Mouse (Mus musculus): ENCODE data around the gene Gdf2.

The Gdf2 gene

DNA sequence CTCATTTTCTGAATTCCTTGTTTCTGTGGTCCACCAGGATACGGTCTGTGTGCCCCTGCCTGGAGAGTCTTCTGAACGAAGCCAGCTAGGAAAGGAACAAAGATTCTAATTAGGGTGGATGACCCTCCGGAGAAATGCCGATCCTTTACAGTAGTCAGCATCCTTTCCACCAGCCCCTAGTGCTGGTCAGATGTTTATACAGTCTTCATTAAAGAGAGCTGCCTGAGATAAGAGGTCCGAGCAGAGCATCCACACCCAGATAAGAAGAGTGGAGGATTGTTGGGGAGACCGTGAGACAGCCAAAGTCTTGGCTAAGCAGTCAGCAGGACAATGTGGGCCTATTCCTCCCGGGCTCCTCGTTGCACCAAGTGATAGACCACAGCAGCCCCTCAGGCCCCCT is at the start of gene Gdf2:
Gene Gdf2 (plus strand): TSS at position 301 of the 400 bp plus-strand sequence.
- DNase-seq (ENCODE audit: low read depth, low spot score) = no peak

DNA sequence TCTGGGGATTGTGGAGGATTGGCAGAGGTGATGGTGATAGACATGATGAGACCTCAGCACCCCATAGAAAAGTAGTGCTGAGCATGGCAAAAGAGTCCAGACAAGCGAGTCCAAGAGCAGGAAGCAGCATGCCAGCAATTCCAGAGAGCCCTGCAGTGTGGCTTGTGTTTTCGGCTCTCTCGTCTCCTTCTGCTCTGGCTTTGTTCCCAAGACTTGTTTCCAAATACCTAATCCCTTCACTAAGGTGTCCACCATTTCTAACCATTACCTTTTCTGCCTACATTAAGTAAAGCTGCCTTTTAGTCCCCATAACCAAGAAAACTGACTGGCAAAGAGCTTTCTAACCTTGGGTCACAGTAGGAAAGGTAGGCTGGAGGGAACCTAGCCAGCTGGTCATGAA is 49.3 kb upstream of the Gdf2 start:
- DNase-seq (ENCODE audit: low read depth, low spot score) = no peak

DNA sequence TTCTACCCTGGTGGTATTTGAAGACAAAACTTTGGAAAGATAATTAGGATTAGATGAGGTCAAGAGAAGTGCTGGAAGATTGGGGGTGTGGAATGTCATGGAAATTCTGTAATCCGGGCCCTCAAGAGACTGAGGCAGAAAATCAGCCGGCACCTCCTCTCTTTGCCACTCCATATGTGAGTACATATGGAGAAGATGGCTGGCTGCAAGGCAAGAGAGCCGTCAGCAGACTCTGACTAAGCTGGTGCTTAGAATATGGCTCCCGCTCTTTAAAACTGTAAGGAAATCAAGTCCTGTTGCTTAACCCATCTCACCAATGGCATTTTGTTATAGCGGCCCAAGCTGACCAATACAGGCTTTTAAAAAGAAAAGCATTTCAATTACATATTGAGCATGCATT is 45.1 kb upstream of the Gdf2 start:
- no peak for DNase-seq (ENCODE audit: low read depth, low spot score)

DNA sequence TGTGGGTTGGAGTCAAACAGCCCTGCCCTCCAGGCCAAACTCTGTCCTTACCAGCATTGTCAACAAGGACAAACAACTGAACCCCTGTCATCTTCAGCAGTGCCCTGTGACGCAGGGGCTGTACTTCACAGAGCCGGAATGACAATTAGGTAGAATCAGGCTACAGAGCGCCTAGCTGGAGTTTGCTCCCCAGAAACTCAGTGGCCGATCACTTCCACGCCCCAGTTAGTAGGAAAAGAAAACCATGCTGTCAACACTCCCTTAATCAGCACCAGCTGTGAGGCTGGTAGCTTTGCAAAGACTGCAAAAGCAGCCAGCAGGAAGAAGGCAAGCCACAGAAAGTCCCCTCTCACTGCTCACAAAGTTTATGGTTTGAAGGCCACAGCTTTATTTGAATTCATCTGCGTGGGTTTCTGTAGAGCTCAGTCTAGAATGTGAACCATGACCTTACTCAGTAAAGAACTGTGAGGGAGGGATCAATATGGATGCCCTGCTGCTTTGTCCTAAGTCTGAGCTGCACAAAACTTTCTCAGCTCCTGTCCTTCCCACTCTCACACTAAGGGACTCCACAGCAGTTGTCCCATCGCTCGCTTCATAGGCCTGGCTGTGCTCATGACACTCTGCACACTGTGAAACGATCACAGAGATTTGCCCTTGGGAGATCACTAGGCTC is 44.1 kb upstream of the Gdf2 start:
- peak; percentile 38 for DNase-seq (ENCODE audit: low read depth, low spot score)

DNA sequence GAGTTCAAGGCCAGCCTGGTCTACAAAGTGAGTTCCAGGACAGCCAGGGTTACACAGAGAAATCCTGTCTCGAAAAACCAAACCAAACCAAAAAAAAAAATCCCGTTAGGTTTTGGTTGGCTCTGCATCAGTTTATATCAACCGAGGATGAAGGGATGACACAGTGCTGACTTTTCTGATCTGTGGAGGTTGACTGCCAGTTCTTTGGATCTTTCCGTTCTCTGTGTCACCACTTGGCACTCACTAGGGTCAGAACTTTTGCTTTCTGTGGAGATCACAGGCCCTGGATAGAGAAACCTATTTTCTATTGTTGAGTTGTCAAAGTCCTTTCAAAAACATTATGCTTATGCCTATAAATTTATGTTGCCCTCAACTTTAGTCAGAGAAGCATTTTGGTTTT is 38.1 kb upstream of the Gdf2 start:
- peak; percentile 57 for DNase-seq (ENCODE audit: low read depth, low spot score)

DNA sequence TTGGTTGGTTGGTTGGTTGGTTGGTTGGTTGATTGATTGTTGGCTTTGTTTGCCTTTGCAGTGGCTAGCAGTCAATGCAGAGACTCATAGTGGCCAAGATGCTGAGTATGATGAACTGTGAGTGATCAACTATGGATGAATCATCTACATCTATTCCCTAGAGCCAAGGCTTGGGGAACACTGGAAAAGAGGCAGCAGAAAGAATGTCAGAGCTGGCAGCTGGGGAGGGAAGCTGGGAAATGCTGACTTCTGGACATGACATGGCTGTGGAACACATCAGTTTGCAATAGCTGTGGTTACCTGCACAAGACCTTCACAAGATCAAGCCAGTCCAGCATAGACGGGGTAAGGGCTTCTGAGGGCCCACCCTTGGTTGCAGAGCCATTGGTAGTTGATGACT is 37.6 kb upstream of the Gdf2 start:
- peak; percentile 60 for DNase-seq (ENCODE audit: low read depth, low spot score)

DNA sequence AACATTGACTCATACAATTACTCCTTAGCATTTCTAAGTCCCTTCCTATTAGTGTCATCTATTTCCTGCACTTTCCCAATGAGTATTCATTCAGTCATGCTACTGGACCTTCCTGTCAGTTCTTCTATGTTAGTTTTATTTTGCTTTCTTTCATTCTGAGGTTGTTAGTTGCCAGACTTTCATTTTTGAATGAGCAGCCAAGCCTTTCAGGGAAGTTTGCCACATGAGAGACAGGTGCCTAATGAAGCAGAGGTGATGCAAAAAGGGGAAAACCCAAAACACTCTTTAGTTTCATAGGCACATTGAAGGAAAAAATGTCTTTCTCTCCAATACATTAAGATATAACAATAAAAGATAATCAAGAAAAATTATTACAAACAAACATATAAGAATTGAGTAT is 36.0 kb upstream of the Gdf2 start:
- no peak for DNase-seq (ENCODE audit: low read depth, low spot score)

DNA sequence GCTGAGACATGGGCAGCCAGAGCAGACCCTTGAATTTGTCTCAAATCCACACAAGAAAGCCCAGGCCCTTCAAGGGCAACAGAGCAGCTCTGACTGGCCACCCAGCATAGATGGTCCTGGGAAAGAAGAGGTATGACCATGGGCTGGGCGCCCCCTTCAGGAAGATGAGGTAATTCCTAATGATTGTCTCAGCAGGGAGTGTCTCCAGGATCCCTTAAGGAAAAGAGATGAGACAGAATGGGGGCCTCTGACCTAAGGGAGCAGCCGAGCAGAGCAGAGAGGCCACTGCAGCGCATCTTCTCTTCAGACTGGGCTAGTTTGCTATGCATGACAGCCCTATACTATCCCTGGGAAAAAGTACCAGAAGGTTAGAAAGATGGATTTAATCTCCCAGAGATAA is 27.1 kb upstream of the Gdf2 start:
- peak; percentile 21 for DNase-seq (ENCODE audit: low read depth, low spot score)

DNA sequence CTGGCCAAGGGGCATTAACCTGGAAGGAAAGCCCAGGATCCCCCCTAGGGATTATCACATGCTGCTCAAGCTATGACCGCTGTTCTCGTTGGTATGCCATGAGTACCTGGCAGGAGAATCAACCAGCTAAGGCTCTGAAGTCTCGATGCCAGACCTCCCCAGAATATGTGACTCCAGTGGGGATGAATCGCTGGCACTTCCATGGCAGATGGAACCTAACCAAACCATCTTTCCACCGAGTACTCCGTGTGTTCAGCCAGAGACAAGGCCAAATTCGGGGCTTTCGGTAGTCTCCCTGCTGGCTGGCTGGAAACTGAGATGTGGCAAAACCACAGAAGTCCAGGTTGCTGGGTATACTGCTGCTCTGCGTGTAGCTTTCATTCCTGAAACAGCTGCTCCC is 26.6 kb upstream of the Gdf2 start:
- DNase-seq (ENCODE audit: low read depth, low spot score) = no peak

DNA sequence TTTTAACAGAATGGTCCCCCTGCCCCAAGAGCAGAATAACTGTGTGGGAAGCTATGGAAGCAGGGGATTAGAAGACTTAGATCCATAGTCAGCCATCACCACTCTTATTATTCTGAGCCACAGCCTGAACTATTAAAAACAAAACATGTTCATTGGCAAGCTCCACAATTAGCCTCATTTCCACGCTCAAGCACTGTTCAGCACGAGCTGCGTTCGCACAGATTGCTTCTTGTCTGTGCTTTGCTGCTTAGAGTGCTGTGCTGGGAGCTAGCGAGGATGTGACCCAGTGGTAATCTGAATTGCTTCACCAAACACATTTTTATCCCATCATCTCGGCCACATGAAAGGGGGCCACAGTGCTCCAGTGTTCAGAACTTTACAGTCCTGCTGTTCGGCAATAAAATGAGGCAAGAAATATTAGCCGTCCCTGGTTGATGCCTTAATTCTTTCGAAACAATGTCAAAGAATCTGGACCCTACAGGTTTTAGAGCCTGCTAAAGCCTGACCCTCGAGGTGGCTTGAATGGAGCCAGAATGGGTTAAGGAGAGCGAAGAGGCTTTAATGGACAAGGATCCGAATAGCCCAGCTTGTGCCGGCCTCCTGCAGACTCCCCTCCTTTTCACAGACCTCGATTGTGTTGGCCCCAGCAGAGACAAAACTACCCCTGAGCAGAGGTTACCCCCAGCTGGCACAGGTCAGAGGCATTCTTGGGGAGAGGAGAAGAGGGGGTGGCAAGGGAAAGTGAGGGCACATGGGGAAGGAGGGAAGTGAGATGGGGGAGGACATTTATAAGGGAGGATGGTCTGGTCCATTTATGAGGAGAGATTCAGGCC is 19.9 kb upstream of the Gdf2 start:
- DNase-seq (ENCODE audit: low read depth, low spot score) = no peak

DNA sequence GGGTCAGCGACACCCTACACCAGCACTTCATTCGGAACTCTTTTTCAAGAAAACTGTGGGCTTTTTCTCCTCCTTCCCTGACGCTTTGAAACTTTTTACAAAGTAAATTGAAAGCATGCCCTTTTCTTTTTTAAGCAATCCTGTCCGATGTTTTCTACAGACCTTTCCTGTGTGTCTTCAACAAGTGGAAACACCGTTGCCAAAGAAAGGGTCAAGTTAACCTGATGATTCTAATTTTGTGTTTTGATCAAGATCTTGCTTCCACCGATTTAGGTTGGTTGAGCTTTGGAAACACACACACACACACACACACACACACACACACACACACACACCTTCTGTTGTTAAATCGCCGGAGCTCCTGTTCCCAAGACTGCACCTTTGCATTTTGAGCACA is 18.1 kb upstream of the Gdf2 start:
- no peak for DNase-seq (ENCODE audit: low read depth, low spot score)

DNA sequence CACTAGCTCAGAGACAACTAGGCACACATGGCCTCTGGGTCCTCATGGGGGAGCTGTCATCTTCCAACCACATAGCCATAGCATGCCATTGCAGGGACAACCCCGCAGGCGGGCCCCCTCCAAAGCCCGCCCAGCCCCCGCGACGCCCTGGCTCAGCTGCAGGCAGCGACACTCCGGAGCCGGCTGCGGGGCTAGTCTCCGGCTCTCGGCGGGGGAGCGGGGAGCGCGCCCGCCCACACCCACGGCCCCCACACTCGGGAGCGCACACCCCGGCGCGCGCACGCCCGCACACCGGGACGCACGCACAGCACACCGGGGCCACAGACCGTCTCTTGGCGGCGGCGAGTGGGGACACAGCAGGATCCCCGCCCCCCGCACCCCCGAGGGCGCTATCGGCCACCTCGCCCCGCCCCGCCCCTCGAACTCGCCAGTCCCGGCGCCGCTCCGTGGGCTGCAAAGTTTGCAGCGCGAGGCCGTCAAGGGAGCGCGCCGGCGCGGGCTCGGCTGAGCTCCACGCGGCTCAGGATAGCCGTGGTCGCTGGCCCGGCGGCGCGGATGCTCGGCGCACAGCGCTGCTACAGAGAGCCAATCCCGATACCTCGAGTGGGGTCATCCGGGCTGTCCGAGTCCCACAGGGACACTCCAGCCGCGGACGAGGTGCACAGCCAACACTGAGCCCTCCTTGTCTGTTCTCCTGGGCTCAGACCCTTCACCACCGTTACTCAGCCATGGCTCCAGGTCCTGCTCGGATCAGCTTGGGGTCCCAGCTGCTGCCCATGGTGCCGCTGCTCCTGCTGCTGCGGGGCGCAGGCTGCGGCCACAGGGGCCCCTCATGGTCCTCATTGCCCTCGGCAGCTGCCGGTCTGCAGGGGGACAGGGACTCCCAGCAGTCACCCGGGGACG is 17.4 kb upstream of the Gdf2 start, which contains the start of gene Gdf10:
Gene Gdf10 (plus strand): TSS at position 420 of the 903 bp plus-strand sequence.
- DNase-seq (ENCODE audit: low read depth, low spot score) = no peak

DNA sequence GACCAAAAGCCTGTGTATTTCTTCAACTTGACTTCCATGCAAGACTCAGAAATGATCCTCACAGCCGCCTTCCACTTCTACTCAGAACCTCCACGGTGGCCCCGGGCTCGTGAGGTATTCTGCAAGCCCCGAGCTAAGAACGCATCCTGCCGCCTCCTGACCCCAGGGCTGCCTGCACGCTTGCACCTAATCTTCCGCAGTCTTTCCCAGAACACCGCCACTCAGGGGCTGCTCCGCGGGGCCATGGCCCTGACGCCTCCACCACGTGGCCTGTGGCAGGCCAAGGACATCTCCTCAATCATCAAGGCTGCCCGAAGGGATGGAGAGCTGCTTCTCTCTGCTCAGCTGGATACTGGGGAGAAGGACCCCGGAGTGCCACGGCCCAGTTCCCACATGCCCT is 9.0 kb upstream of the Gdf2 start:
- no peak for DNase-seq (ENCODE audit: low read depth, low spot score)

DNA sequence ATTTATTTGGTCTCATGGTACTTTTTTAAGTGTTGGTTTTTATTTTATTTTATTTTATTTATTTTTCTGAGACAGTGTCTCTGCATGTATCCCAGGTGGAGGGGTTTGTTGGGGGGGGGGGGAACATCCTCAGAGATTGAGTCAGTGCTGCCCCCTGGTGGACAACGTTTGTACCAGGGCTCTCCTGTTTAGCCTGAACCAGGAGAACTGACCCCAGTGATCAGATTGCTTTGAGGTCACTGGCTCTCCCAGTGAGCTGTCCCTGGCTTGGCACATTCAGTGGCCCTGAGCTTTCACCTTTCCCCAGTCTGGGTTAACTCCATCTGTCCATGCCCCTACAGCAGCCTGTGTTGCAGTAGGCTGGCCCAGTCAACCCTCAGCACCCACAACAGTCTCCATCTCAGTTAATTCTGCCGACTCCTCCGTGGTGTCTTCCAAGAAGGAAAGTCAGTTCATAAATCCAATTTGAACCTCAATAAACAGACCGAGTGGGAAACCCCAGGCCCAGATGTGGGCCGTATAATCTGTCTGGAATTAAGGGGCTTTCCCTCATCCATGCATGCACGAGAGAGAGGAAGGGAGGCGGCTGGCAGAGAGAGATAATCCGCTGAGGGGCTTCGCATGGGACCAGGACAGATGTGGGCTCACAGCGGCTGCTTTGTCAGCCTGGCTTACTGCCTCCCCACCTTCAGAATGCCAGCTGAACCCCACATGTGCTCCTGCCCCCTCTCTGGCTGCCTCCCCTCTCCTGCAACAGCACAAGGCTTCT is 7.7 kb upstream of the Gdf2 start:
- DNase-seq (ENCODE audit: low read depth, low spot score) = peak; percentile 29

DNA sequence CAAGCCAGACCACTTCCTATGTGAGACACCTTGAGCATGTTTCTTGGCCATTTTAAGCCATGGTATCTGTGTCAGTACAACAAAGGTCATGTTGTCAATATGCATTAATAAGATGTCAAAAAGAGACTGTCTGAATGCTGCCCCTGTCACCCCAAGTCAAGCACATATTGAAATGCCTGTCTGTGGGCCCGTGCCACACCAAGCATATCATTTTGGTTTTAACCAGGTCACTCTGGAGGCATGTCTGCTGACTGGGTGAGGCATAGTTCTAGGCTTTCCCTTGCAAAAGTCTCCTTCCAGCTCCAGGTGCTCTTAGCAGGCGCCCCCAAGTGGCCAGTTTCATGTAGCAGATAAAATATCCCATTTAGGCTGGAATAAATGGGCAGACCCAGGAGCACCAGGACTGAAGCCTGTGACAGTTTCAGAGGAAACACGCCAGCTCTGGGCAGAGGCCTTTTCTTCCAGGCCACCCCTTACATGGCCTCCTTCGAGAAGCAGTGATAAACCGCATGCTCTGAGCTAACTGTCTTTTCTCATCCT is 7.0 kb upstream of the Gdf2 start:
- no peak for DNase-seq (ENCODE audit: low read depth, low spot score)

DNA sequence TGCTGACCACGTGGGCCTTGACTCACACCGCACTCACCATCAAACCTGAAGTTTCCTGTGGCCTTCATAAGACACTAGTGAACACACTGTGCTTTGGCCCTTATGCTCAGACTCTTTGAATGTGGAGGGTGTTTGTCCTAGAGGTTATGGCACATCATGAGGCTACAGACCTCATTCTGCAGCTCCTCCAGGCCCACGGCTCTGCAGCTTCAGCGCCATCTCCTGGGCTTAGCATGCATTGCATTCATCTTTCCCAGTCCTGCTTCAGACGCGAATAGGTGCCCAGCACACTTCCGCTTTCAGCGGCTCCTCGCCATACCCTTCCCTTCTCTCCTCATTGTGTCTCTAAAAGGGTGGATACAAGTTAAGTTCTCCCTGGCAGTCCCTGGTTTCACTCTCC is 1.7 kb upstream of the Gdf2 start:
- peak; percentile 42 for DNase-seq (ENCODE audit: low read depth, low spot score)

DNA sequence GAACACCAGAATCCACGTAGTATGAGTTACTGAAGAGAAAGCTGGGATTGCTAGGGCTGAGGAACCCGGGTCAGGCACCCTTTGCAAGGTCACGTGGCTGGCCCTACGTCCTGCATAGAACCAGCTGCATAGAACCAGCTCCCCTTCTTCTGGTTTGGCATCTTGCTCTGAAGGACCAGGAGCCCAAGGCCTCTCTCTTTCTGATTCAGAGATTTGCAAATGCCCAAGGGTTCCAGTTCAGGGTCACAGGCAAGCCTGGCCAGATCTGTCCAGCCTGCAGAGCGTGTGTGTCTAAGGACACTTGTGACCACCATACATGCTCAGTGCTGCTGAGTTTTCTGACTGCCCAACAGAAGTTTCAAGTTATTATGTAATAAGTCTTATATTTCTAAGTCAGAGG is 1.4 kb downstream of the Gdf2 start:
- no peak for DNase-seq (ENCODE audit: low read depth, low spot score)

DNA sequence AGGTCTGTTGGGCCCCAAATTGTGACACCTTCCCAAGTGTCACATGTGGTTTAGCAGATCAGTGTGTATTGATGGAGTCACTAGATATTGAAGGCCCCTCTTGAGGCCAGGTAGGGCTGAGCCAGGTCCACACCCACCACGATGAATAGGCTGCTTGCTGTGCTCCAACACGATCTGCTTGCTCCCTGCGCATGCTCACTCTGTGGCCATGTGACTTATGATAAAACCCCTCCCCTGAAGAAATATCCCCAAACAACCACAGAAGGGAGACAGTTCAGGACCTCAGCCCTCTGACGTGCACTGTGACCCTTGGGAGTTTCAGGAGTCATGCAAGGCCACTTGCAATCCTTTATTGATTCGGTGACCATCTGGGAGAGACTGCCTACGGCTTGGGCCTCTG is 5.3 kb downstream of the Gdf2 start:
- DNase-seq (ENCODE audit: low read depth, low spot score) = no peak

DNA sequence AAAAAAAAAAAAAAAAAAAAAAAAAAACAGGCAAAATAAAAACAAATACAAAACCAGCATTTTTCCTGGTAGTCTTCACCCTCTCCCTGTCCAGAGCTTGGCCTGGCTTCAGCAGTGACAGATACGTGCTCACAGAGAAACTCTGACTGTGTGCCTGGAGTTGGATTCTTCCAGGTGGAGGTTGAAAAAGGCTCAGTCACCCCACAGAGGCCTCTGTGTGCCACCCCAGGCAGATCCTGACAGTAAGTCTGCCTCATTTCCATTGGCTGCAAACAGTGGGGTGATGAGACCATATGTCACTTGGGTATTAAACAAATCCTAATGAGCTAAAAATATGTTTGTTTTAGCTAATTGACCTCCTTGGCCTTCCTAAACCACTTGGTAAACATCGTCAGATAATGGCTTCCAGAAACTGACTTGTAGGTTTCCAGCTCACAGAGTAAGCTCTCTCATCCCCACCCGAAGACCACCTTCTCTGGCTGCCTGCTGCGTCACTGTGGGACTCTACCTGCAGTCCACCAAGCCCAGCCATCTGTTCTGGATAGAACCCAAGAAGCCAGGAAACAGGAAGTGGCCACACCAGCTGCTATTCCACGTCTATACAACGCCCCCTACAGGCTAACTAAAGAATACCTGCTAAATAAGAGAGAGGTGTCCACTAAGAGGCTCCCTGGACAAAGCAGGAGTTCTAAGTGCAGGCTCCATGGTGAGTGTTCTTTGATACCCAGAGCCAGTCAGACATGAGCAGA is 11.6 kb downstream of the Gdf2 start:
- no peak for DNase-seq (ENCODE audit: low read depth, low spot score)

DNA sequence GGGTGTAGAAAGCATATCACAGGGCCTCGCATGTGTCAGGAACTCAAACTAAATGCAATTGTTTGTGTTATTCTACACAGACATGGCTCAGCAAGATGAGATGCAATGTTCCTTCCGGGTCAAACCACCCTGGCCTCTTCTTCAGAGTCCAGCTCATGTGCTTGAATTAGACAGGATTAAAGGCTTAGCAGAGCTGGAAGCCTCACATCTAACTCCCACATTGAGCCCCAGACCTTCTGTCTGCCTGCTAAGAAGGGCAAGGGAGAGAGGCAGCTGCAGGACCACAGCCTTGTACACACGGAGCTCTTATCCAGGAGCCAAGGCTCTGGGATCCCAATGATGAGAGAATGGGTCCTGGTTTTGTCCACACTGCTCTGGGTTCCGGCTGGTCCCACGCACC is 12.9 kb downstream of the Gdf2 start, which contains the start of gene Rbp3:
Gene Rbp3 (plus strand): TSS at position 243 of the 400 bp plus-strand sequence.
- no peak for DNase-seq (ENCODE audit: low read depth, low spot score)
